Mouse (Mus musculus): ENCODE results near the gene Rffl. TPM values are rescaled to one million over a fixed set of nuclear protein-coding genes. Genes with fewer than 3 reads are reported as not detected.

Gene Rffl
- polyA plus RNA-seq, 1 experiment from 2014 or later = 12.8 TPM

DNA sequence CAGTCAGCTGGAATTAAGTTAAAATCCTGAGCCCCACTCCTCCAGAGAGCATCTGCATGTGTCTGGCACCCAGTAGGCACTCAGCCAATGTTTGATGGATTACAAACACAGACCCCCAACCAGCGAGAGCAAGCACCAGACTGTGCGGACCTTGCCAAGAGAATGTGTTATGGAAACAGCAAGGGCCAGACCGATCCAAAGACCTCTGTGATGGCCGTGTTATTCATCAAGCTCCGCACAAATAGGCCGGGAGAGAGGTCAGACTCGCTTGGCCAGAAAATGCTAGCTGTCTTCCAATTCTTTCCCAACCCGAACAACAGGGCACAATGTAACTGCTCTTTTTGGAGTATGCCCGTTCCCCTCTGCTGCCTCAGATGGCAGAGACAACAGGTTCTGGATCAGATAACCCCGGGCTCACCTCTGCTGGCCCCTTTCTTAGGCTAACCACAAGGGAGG, 17.5 kb upstream of the Rffl start:
- WGBS = 68% methylated on average over 10 of the region's 10 CpGs

DNA sequence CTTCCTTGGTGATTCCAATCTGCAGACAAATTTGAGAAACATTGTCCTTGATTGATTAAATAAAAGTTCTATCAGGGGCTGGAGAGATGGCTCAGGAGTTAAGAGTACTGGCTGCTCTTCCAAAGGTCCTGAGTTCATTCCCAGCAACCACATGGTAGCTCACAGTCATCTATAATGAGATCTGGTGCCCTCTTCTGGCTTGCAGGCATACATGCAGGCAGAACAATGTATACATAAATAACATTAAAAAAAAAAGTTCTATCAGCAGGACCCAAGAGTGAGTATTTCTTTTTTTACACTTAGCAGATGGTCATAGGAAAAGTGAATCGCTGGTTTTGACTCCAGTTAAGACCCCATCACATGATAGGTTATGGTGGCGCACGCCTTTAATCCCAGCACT, 15.5 kb upstream of the Rffl start:
- H3K27ac ChIP-seq (replicated peaks; ENCODE audit: low read depth, low read length) = no peak overlapping the region
- no peaks in the 10 kb centered on the region for H3K9me3 ChIP-seq (replicated peaks; ENCODE audit: control insufficient read depth, low read length)
- H3K9ac ChIP-seq (replicated peaks; ENCODE audit: low read length) = no peak overlapping the region
- H3K27me3 ChIP-seq (ENCODE audit: control insufficient read depth, insufficient read depth, low read length) = no peaks in the 10 kb centered on the region
- WGBS = 90% methylated on average over 3 of the region's 3 CpGs
- H3K4me3 ChIP-seq (ENCODE audit: low read depth, low read length) = no peak overlapping the region
- ATAC-seq (replicated peaks; ENCODE audit: insufficient number of reproducible peaks, low FRiP score, low TSS enrichment, low read depth) (no peak), DNase-seq (ENCODE audit: low spot score) (peak; percentile 10)
- no peaks in the 10 kb centered on the region for H3K4me1 ChIP-seq (ENCODE audit: control insufficient read depth, insufficient read depth, low read length)
- H3K36me3 ChIP-seq (replicated peaks; ENCODE audit: control insufficient read depth, insufficient read depth, low read depth, low read length) = no peaks in the 10 kb centered on the region
- no peak overlapping the region for H3K4me2 ChIP-seq (ENCODE audit: low read depth, low read length)

More for the DNA sequence above, 17.5 kb upstream of the Rffl start:
- no peaks in the 10 kb centered on the region for H3K36me3 ChIP-seq (replicated peaks; ENCODE audit: control insufficient read depth, insufficient read depth, low read depth, low read length)
- no peak overlapping the region for H3K4me3 ChIP-seq (ENCODE audit: low read depth, low read length)
- no peak overlapping the region for H3K9ac ChIP-seq (replicated peaks; ENCODE audit: low read length)
- H3K9me3 ChIP-seq (replicated peaks; ENCODE audit: control insufficient read depth, low read length) = no peaks in the 10 kb centered on the region
- ATAC-seq (replicated peaks; ENCODE audit: insufficient number of reproducible peaks, low FRiP score, low TSS enrichment, low read depth) (no peak), DNase-seq (ENCODE audit: low spot score) (no peak)
- no peak overlapping the region for H3K27ac ChIP-seq (replicated peaks; ENCODE audit: low read depth, low read length)
- no peaks in the 10 kb centered on the region for H3K4me1 ChIP-seq (ENCODE audit: control insufficient read depth, insufficient read depth, low read length)
- H3K4me2 ChIP-seq (ENCODE audit: low read depth, low read length) = no peak overlapping the region
- no peaks in the 10 kb centered on the region for H3K27me3 ChIP-seq (ENCODE audit: control insufficient read depth, insufficient read depth, low read length)

DNA sequence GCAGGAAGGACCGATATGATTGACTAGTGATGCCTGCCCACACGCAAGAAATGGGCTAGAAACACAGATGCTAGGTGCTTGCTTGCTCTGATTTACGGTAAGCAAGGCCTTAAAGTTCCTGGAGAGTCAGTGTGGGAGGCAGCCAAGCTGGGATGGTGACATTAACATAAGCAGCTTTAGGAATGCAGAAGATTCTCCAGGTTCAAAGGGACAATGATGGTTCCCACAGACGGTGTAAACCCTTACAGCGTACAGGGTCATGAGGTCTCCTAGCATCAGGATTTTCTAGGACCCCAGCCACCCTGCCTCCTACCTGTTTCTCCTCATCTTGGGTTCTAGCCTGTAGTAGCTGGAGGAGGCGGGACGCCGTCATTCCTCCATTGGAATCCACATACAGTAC, 12.2 kb upstream of the Rffl start:
- ATAC-seq (replicated peaks; ENCODE audit: insufficient number of reproducible peaks, low FRiP score, low TSS enrichment, low read depth) = no peak
- Histone ChIP-seq H3K4me3 (ENCODE audit: low read depth, low read length) (no peak overlapping the region), H3K4me2 (ENCODE audit: low read depth, low read length) (no peak overlapping the region), H3K9ac (replicated peaks; ENCODE audit: low read length) (no peak overlapping the region), H3K27ac (replicated peaks; ENCODE audit: low read depth, low read length) (no peak overlapping the region), H3K9me3 (replicated peaks; ENCODE audit: control insufficient read depth, low read length) (no peaks in the 10 kb centered on the region), H3K4me1 (ENCODE audit: control insufficient read depth, insufficient read depth, low read length) (no peaks in the 10 kb centered on the region), H3K27me3 (ENCODE audit: control insufficient read depth, insufficient read depth, low read length) (no peaks in the 10 kb centered on the region), H3K36me3 (replicated peaks; ENCODE audit: control insufficient read depth, insufficient read depth, low read depth, low read length) (no peaks in the 10 kb centered on the region)
- DNase-seq (ENCODE audit: low spot score) = no peak
- 69% methylated on average over 8 of the region's 8 CpGs for WGBS

DNA sequence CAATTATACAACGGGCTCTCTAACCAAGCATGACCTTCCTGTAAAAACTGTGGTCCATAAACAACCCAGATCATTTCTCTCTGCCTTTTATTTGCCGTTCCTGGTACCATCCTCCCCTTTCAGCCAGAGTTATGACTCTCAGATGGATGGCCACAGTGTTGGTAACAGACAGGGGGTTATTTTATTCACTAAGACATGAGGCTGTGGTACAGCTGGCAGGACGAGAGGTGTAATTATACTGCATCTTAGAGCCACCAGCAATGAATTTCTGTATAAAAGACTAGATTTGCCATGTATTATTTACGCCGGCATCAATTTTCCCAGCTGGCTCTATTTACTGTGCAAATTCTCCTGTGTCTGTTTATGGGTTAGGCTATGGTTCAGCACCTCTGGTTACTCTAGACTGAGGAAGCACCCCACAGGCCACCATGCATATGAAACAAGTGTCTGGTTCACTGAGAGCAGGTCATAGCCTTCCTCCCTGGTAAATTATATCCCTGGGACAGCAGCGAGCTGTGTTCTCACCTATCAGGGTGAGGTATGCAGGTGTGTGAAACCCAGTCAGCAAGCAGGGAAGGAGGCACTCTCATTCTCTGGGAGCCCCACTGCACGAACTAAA, 6.8 kb upstream of the Rffl start:
- Histone ChIP-seq H3K9ac (replicated peaks; ENCODE audit: low read length) (no peak overlapping the region), H3K9me3 (replicated peaks; ENCODE audit: control insufficient read depth, low read length) (no peaks in the 10 kb centered on the region), H3K27me3 (ENCODE audit: control insufficient read depth, insufficient read depth, low read length) (no peaks in the 10 kb centered on the region), H3K4me1 (ENCODE audit: control insufficient read depth, insufficient read depth, low read length) (no peaks in the 10 kb centered on the region), H3K4me2 (ENCODE audit: low read depth, low read length) (no peak overlapping the region), H3K36me3 (replicated peaks; ENCODE audit: control insufficient read depth, insufficient read depth, low read depth, low read length) (no peaks in the 10 kb centered on the region), H3K27ac (replicated peaks; ENCODE audit: low read depth, low read length) (no peak overlapping the region), H3K4me3 (ENCODE audit: low read depth, low read length) (no peak overlapping the region)
- DNase-seq (ENCODE audit: low spot score) = no peak
- WGBS = 88% methylated on average over 7 of the region's 7 CpGs
- no peak for ATAC-seq (replicated peaks; ENCODE audit: insufficient number of reproducible peaks, low FRiP score, low TSS enrichment, low read depth)

DNA sequence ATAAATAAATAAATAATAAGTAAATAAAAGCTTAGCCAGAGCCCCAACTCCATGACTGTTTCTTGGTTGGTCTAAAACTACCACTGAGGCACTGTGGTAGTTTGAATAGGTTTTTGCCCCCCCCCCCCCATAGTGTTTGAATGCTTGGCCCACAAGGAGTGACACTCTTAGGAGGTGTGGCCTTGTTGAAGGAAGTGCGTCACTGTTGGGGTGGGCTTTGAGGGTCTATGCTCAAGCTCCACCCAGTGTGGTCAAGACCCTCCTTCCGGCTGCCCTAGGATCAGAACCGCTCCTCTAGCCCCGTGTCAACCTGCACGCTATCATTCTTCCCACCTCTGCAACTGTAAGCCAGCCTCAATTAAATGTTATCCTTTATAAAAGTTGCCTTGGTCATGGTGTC, 4.6 kb upstream of the Rffl start:
- H3K4me1 ChIP-seq (ENCODE audit: control insufficient read depth, insufficient read depth, low read length) = no peaks in the 10 kb centered on the region

DNA sequence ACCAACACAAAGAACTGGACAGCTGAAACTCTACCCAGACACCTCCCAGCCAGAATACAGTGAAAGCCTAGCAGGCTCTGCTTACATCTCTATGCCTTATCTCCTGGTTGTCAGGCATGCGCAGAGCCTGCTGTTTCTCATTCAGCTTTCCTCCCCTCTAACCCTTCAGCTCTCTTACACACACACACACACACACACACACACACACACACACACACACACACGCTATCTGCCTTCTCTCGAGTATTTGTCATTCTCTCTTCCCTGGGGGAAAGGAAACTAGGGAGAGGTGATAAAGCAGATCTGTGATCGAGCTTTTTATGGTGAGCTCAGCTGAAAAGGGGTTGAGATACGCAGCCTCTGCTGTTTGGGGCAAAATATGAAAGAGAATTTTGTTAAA, 3.9 kb upstream of the Rffl start:
- 79% methylated on average over 5 of the region's 5 CpGs for WGBS
- H3K4me3 ChIP-seq (ENCODE audit: low read depth, low read length) = no peak overlapping the region
- no peaks in the 10 kb centered on the region; the same call in 1 of the 2 replicates for H3K4me1 ChIP-seq (ENCODE audit: control insufficient read depth, insufficient read depth, low read length)
- H3K4me2 ChIP-seq (ENCODE audit: low read depth, low read length) = no peak overlapping the region
- no peak overlapping the region for H3K9ac ChIP-seq (replicated peaks; ENCODE audit: low read length)
- H3K36me3 ChIP-seq (replicated peaks; ENCODE audit: control insufficient read depth, insufficient read depth, low read depth, low read length) = no peaks in the 10 kb centered on the region
- H3K27me3 ChIP-seq (ENCODE audit: control insufficient read depth, insufficient read depth, low read length) = no peaks in the 10 kb centered on the region
- DNase-seq (ENCODE audit: low spot score) (no peak), ATAC-seq (replicated peaks; ENCODE audit: insufficient number of reproducible peaks, low FRiP score, low TSS enrichment, low read depth) (no peak)
- H3K9me3 ChIP-seq (replicated peaks; ENCODE audit: control insufficient read depth, low read length) = no peaks in the 10 kb centered on the region
- H3K27ac ChIP-seq (replicated peaks; ENCODE audit: low read depth, low read length) = no peak overlapping the region

More for the DNA sequence above, 4.6 kb upstream of the Rffl start:
- Histone ChIP-seq H3K27ac (replicated peaks; ENCODE audit: low read depth, low read length) (no peak overlapping the region), H3K36me3 (replicated peaks; ENCODE audit: control insufficient read depth, insufficient read depth, low read depth, low read length) (no peaks in the 10 kb centered on the region), H3K9me3 (replicated peaks; ENCODE audit: control insufficient read depth, low read length) (no peaks in the 10 kb centered on the region), H3K4me2 (ENCODE audit: low read depth, low read length) (no peak overlapping the region), H3K4me3 (ENCODE audit: low read depth, low read length) (no peak overlapping the region), H3K9ac (replicated peaks; ENCODE audit: low read length) (no peak overlapping the region), H3K27me3 (ENCODE audit: control insufficient read depth, insufficient read depth, low read length) (no peaks in the 10 kb centered on the region)
- 83% methylated on average over 5 of the region's 5 CpGs for WGBS
- DNase-seq (ENCODE audit: low spot score) = no peak
- no peak for ATAC-seq (replicated peaks; ENCODE audit: insufficient number of reproducible peaks, low FRiP score, low TSS enrichment, low read depth)

DNA sequence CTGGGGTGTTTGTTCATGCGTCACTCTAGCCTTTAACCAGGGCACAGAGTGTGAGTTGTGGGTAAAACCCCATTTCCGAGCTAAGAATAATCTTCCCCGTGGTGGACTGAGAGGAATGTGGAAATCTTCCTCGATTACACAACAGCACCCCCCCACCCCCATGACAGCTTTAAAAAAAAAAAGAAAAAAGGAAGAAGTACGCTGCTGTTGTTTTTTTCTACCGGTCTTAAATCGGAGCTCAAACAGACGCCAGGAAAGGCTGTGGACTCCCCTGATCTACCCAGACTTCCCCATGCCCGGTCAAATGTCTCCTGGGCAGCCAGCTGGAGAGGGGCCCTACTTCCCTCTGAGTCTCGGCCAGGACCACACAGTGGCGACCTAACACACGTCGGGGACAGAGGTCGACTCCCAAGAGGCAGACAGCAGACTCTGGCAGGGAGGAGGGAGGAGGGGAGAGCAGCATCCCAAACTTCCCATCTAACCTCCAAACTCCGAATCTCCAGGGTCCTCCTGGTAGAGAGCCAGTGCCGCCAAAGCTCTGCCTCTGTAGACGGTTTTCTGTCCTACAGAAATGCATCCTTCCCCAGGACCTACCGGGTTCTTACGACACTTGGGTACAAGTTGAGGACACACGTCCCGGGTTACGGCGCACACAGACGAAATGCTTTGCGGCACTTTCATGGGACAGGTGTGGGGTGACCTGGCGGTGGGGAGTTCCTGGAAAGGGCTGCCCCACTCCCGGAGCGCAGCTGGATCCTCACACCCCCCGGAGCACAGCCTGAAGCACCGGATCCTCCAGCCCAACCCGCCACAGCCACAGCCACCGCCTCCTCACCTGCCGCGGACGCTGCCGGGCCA, 608 bp downstream of the Rffl start:
- DNase-seq (ENCODE audit: low spot score) = peak; percentile 43
- 5% methylated on average over 36 of the region's 36 CpGs for WGBS

More for the DNA sequence above, 608 bp downstream of the Rffl start:
- peak; percentile 58; the same call in 1 of the 2 replicates for ATAC-seq (replicated peaks; ENCODE audit: insufficient number of reproducible peaks, low FRiP score, low TSS enrichment, low read depth)
- Histone ChIP-seq H3K27ac (replicated peaks; ENCODE audit: low read depth, low read length) (no peak overlapping the region), H3K4me2 (ENCODE audit: low read depth, low read length) (peak overlapping the region; percentile 86), H3K9ac (replicated peaks; ENCODE audit: low read length) (peak overlapping the region; percentile 75), H3K4me3 (ENCODE audit: low read depth, low read length) (peak overlapping the region; percentile 77), H3K27me3 (ENCODE audit: control insufficient read depth, insufficient read depth, low read length) (no peaks in the 10 kb centered on the region), H3K36me3 (replicated peaks; ENCODE audit: control insufficient read depth, insufficient read depth, low read depth, low read length) (no peaks in the 10 kb centered on the region), H3K4me1 (ENCODE audit: control insufficient read depth, insufficient read depth, low read length) (no peaks in the 10 kb centered on the region; the same call in 1 of the 2 replicates), H3K9me3 (replicated peaks; ENCODE audit: control insufficient read depth, low read length) (no peaks in the 10 kb centered on the region)

Measured in embryonic facial prominence, embryonic 11.5 days (tissue).